Mouse (Mus musculus): ENCODE measurements around the gene Slit3.

DNA sequence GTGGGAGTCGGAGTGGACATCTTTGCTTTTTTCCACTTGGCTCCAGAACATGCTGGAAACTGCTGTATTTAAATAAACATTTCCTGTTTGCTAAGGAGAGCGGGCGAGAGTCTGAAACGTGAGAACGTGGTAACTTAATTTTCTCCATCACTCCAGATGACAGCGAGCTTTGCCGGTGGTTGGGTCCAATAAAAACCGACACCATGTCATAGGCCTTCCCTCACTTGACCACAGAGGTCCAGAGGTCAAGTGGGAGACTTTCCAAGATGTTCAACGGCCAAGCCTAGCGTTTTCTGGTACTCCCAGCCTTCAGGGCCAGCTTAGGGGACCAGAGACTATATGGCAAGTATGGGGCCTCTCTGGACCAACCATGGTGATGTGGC lies 4.1 kb downstream of the Slit3 start:
- TF ChIP-seq CTCF (IDR thresholded peaks at IDR 0.05; ENCODE audit: extremely low read depth, insufficient read length, insufficient replicate concordance, low read depth, low read length) (no peak), POLR2A (IDR thresholded peaks at IDR 0.05; ENCODE audit: low read depth, low read length) (no peak)
